8 mouse cellular contexts compared by ENCODE assay signal in the genomic region with DNA sequence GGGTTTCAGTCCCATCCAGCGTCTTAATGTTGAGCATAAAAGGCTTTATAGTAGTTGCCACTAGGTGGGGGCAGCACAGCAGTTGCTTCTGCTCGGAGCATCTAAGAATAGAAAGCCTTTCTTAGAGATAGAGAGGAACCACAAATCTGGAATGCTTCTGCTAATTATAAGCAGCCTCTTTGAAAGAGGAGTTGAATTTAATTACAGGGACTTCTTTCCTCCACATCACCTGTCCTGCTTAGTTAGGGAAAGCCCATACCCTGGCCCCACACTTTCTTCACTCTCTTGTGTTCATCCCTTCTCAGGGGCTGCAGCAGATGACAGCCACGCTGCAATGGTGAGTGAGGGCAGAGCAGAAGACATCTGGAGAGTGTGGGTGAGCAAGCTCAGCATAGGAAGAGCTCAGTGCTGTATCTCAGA. TPM values are rescaled to one million over a fixed set of nuclear protein-coding genes. Genes with fewer than 3 reads are reported as not detected.
DNase-seq lines count a peak whose midpoint lies in the region; ATAC-seq and TF ChIP-seq lines count a peak whose summit lies in the region.

No protein-coding gene starts in this region.

- TF ChIP-seq POLR2A in kidney, adult 2 months (IDR thresholded peaks at IDR 0.05; ENCODE audit: low read depth, low read length) = no peak
- no peak for TF ChIP-seq POLR2A in cortical plate, adult 2 months (IDR thresholded peaks at IDR 0.05; ENCODE audit: extremely low read depth, insufficient read depth, low read length)

- no peak overlapping the region for H3K4me3 ChIP-seq in kidney, adult 2 months (ENCODE audit: insufficient read depth, low read depth, low read length)
- no peak overlapping the region for H3K4me3 ChIP-seq in cortical plate, adult 2 months (ENCODE audit: insufficient read depth, low read length)
- no peak overlapping the region for H3K4me3 ChIP-seq in midbrain, embryonic 16.5 days (ENCODE audit: low read depth, low read length)

- TF ChIP-seq CTCF in kidney, adult 2 months (conservative IDR thresholded peaks at IDR 0.05; ENCODE audit: insufficient read depth, insufficient read length, low read depth, low read length) = no peak; the same call in 1 of the 2 replicates
- TF ChIP-seq CTCF in cortical plate, adult 2 months (IDR thresholded peaks at IDR 0.05; ENCODE audit: extremely low read depth, insufficient read depth, low read length) = peak; percentile 72

- ATAC-seq in midbrain, embryonic 16.5 days = peak; percentile 84

- H3K4me2 ChIP-seq in midbrain, embryonic 16.5 days (ENCODE audit: low read length) = no peak overlapping the region

- H3K27me3 ChIP-seq in kidney, adult 2 months (replicated peaks; ENCODE audit: control insufficient read depth, insufficient read depth, low read length) = no peaks in the 10 kb centered on the region
- no peaks in the 10 kb centered on the region for H3K27me3 ChIP-seq in midbrain, embryonic 16.5 days (ENCODE audit: control insufficient read depth, insufficient read depth, low read depth, low read length)

- DNase-seq in kidney, postnatal 14 days = peak; percentile 13
- no peak for DNase-seq in kidney, adult 2 months
- peak; percentile 58 for DNase-seq in layer of hippocampus, adult 11-12 months (ENCODE audit: low spot score)
- DNase-seq in adrenal gland, postnatal 14 days = no peak
- DNase-seq in spleen, postnatal 10 days (ENCODE audit: low spot score in 2 of 2) = no peak
- no peak for DNase-seq in urinary bladder, postnatal 25 days (ENCODE audit: low spot score)

- WGBS in kidney, adult 2 months = 18% methylated on average over 3 of the region's 3 CpGs
- 16% methylated on average over 3 of the region's 3 CpGs for WGBS in midbrain, embryonic 16.5 days

- no peak overlapping the region for H3K9ac ChIP-seq in midbrain, embryonic 16.5 days (ENCODE audit: low read depth, low read length)

- H3K27ac ChIP-seq in kidney, adult 2 months (ENCODE audit: insufficient read depth, low read depth, low read length) = no peak overlapping the region
- 0 out of 2 replicates have a peak overlapping the region, but pooled peaks have one; percentile 7 for H3K27ac ChIP-seq in cortical plate, adult 2 months (ENCODE audit: insufficient read depth, low read length)
- H3K27ac ChIP-seq in midbrain, embryonic 16.5 days (ENCODE audit: low read length) = peak overlapping the region; percentile 41; the same call in 1 of the 2 replicates

- H3K36me3 ChIP-seq in kidney, adult 2 months (ENCODE audit: control insufficient read depth, insufficient read depth, low read length) = no peaks in the 10 kb centered on the region
- H3K36me3 ChIP-seq in midbrain, embryonic 16.5 days (ENCODE audit: control insufficient read depth, insufficient read depth, low read length) = no peaks in the 10 kb centered on the region

- no peaks in the 10 kb centered on the region for H3K9me3 ChIP-seq in midbrain, embryonic 16.5 days (replicated peaks; ENCODE audit: control insufficient read depth, low read length, poor library complexity, severe bottlenecking)

- H3K4me1 ChIP-seq in kidney, adult 2 months (ENCODE audit: control insufficient read depth, insufficient read depth, low read length) = no peaks in the 10 kb centered on the region
- peaks cover 5% of the 10 kb centered on the region; the same call in 1 of the 2 replicates for H3K4me1 ChIP-seq in cortical plate, adult 2 months (ENCODE audit: control insufficient read depth, insufficient read depth, low read length)
- peaks cover 8% of the 10 kb centered on the region for H3K4me1 ChIP-seq in midbrain, embryonic 16.5 days (ENCODE audit: control insufficient read depth, insufficient read depth, low read length)

RNA-seq across cellular contexts. Expression of a gene that starts 47.3 kb away (rescaled TPM):
- polyA plus RNA-seq in kidney, adult 2 months (2012; rRNA removed) = 2.0 and 2.4 TPM in 2 replicates
- 1.1 and 1.7 TPM in 2 replicates for polyA plus RNA-seq in cortical plate, adult 2 months (2012; rRNA removed)
- polyA plus RNA-seq in midbrain, embryonic 16.5 days (2015; fragmentation: Nextera tagmentation; extraction: Ambion mirVana) = 0.23 and 0.52 TPM in 2 replicates
- 2.3 and 3.5 TPM in 2 replicates for total RNA-seq in adrenal gland, postnatal 14 days (2021)

Comparison
In these comparisons a context has a peak if more than half of its experiments do, and no peak if none do; other contexts are left out.
1. DNase-seq: peak in kidney, postnatal 14 days (single experiment) and layer of hippocampus, adult 11-12 months (single experiment); none in kidney, adult 2 months (single experiment), adrenal gland, postnatal 14 days (single experiment), spleen, postnatal 10 days (0 of 2) and urinary bladder, postnatal 25 days (single experiment).